Mouse (Mus musculus) c-Kit-positive CD71-positive TER-119-negative erythroid progenitor cells, embryonic 14.5 days (primary cell): Measurements from ENCODE around the gene Mms19.

Experiments
- DNase-seq: peaks from one replicate; pipeline ENCODE4 v3.0.0-alpha.2; 2013; ENCODE audit warnings: low read depth

Gene Mms19

DNA sequence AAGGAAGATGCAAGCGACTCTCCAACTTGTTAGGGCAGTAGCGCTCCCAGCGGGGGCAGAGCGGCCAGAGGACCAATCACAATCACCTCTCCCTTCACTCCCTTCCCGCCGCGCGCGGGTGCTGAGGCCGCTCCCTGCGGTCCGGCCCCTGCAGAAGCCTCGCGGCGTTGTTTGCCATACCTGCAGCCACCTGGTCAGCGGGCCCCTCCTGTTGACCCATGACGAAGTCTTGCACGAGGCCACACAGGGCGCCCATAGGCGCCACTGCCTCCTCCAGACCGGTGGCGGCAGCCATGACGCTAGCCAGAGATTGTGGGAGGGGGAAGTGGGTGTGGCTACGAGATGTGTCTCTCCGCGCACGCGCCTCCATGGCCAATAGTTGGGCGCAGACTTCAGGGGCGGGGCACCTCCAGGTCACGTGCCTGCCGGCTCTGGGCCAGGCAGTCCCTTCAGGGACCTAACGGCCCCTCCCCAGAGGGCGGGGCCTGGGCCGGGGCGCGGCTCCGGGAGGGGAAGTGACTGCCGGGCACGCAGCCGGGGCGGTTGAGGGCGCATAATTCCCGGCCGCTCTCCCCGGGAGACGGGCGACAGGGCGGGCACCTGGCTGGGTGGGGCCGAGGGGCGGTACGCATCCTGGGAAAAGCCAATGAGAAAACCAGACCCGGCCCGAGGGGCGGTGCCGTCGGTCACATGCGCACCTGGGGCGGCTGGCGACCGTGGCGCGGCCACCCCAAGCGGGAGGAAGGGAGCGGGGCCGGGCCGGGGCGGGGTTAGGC is at the start of gene Mms19:
Gene Mms19, minus strand, starts transcription at position 339 of the 776 bp plus-strand sequence.
- DNase-seq, result peak; percentile 98

DNA sequence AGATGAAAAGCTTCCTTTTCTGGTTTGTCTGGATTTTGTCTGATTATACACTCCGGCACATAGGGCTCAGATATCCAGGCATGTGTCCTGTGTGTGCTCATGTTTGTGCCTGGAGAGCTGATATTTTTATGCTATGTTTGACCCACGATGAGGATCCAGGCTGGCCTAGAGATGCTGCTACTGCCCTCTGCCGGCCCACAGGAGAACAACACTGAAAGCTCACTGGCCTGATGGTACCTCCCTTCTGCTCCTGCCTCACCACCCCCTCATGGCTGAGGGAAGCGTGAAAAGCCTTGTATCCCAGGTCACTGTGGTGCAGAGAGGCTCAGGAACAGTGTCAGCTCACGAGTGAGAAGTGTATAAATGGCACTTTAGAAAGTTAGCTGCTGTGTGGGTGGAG is 45.2 kb upstream of the Mms19 start:
- peak; percentile 53 for DNase-seq

DNA sequence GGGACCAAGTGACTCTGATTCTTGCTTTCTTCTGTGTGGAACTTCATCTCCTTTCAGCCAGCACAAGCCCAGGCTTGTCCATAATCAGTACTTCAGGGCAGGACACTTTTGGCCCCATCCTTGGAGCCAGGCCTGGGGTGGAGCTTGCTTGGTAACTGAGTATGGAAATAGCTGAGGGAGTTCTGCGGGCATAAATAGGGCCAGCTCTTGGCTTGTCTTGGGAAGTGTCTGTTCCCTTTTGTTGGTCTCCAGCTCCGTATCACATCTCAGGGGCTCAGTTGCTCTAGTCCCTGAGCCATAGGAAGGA is 41.5 kb upstream of the Mms19 start:
- DNase-seq, result no peak

DNA sequence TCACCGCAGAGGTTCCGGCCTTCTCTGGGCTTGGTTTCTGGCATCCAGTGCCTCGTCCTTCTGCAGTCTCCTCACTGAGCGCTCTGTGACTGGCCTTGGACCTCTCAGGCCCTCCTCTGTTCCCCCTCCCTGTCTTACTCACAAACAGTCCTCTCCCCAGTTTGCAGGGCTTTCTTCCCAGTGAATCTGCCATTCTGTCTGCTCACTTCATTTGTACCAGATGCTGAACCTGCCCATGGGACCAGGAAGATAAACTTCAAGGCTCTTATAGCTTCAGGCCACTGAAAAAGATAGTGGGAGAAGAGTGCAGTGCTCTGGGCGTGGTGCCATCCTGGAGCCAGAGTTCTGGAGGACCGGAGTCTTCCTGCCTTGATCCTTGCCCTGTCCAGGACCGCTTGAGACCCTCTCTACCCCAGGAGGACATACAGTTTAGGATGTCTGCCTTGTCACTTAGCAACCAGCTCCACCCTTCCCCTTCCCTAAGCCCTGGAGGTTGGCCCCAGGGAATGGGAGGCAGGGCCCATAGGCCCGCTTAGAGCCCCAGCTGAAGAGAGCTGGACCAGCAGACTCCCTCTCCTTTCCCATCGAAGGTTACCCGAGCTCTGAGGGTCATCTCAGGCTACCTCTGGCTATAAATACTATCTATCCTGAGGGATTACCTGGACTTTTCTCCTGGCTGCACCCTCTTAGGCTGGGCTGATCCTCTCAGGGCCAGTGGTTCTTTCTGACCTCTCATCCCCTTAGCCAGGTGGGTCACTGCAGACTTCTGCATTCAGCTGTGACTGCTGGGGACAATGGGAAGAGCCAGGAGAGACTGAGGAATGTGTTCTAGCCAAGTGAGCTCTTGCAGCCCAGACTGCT is 41.0 kb upstream of the Mms19 start:
- no peak for DNase-seq

DNA sequence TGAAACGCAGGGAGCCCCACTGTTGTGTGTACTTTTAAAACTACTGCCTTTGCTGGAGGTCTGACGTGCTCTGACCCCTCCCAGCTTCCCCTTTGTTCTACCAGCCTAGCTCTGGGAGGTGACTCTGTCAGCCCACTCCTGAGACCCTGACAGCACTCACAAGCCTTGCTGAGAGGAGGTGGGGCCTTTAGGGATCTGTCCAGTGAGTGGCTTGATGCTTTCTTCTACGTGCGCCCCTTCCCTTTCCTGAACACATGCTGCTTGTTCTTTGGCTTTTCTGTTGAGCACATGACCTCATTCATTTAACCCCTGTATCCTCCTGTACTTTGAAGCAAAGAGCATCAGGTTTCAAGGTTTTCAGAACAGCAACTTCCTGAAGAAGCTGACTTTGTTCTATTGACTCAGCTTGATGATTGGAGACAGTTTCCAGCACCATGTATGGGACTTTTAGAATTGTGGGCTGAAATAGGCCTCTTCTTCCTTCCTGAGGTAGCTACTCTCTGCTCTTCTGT is 38.1 kb upstream of the Mms19 start:
- no peak for DNase-seq

DNA sequence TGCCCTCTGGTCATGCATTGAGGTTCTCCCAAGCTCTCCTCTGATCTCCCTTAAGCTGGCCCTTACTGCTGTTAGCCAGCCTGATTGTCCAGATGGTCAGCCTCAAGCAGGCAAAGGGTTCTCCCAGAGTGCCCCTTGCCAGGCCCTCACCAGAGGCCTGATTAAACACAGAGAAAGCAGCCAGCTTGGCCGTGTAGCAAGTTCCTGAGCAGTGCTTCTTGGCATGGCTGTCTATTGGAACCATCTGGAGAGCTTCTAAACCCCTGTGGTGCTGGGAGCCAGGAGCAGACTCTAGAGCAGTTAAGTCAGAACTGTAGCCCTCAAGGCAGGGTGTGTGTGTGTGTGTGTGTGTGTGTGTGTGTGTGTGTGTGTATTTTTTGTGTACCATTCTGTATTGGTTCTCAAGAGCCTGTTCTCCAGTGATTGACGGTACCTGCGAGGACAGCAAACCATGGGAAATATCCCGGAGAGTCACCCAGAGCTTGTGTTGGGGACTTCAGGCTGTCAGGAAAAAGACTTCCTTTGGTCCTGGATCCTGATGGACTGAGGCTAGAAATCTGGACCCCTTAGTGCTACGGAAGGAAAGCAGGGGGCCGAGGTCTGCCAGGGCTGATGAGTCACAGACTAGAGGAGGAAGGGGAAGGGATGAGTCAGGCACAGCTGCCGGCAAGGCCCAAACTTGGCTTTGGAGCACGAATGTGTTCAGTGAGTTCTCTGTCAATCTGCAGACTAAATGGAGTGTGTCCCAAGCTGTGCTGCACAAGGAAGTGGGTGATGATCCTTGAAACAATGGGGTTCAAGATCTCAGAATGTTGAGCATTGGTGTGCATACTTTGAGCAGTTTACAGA is 36.7 kb upstream of the Mms19 start:
- no peak for DNase-seq

DNA sequence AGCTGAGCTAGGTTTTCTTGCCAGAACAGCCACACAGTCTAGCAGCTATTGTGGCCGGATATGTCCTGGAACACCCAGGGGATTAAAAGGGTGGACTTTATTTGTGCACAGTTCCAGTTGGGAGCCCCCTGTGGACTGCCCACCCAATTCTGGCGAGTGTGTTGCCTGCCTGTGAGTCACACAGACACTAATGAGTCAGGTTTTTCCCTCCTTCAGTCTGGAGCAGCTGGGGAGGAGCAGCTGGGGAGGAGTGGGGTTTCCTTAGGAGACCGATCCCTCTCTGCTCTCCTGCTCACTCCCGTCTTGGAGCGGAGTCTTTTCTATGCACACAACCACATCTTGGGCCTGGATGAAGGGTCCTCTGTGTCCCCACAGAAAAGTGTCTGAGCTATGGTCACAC is 35.9 kb upstream of the Mms19 start:
- no peak for DNase-seq

DNA sequence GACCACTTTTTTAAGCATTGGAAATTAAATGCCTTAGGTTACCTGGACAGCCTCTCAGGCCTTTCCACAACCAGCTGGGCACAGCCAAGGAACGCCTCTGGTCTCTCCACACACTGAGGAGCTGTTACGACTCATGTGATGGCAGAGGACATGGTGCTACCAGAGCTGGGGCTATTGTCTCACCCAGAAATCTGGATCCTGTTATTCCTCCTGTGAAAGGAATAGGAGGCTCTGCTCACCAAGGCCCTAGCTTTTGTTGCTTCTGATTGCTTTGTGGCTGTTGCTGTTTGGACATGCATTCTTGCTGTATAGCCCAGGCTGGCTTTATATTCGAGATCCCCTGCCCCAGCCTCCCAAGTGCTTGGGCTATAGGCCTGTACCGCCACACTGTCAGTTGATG is 35.3 kb upstream of the Mms19 start:
- no peak for DNase-seq

DNA sequence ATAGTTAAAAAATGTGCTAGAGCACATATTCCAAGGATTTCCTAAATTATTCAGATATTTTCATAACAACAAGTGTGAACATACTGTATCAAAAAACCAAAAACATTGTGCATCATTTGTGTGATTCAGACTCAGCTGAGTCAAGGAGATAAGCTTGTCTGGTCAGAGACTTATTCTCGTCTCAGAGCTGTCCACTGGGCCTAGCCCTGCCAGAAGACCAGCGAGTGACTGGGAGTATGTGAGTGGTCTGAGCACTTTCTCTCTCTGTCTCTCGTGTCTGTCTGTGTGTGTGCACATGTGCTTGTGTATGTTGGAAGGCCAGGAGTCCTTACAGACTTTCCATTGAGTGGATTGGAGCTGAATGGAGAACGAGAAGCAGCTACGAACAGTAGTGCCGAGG is 34.0 kb upstream of the Mms19 start:
- DNase-seq, result no peak

DNA sequence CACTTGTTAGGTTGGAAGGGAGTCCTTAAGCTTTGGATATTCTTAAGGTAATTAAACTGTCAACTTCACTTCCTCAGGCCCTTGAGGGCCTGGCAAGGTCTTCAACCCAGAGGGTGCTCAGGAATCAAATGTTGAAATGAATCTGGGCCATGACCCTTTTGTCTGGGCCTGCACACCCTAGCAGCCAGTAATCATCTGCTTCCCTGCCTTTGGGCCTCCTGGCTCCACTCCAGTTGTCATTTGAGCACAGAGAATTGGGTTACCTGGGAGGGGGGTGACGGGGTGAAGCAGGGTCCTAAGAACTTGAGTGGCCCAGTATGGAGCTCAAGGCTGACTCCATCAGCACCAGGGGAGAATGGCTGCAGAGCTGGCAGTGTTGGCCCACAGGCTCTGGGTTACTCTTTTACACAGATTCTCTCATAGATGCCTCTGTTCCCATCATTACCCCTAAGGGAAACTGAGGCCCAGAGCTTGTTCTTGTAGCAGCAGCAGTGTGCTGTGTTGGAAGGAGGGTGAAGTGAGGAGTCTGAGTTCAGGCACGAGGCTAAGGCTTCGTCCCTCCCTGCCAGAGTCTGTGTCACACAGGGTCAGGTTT is 33.4 kb upstream of the Mms19 start:
- DNase-seq, result no peak

DNA sequence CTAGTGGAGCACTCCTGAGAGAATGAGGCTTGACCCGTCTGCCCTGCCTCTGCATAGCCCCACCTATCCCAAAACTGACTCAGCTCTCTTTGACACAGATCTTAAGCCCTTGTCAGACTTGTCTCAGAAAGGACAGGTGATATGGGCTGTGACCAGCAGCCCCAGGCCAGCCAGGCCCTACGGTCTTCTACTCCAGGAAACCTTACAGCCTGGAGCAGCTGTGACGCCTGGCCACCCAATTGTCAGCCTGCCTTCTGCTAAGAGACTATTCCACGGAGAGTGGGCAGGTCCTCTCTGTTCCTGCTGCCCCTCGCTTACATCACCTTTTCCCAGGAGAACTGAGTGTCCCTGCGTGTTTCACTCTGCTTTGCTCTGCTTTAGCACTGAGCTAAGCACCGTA is 30.2 kb upstream of the Mms19 start:
- no peak for DNase-seq

DNA sequence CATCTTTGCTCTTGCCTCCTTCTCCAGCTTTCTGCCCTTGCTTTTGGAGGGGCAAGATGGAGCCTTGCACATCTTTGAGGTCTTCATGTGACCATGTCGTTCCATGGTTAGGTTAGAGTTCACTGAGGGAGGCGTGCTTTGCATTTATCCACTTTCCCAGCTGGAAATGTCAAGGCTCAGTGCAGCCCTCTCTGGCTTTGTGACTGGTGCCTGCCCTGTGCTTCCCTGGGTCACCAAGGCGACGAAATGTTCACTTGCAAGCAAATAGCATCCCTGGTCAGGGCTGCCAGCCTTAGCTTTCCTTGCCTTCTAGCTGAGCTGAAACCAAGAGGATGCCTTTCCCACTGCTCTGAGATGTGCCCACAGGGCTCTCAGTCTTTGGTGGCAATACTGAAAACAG is 29.5 kb upstream of the Mms19 start:
- DNase-seq, result no peak

DNA sequence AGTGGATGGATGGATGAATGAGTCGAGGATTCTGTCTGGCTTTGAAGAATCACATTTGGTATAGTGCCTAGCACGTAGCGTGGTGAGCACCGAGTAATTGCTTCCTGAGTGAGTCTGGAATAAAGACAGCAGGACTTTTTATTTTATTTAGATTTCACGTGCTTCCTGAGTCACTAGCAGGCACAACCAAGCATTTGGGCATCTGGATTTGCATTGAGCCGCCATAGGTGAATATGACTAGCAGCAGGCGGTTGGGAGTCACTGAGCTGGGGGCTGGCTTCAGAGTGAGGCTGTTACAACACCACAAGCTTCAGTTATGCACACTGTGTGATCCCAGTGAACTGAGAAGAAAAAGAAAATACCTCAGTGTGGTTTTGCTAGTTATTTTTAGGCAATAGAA is 28.1 kb upstream of the Mms19 start:
- DNase-seq, result no peak

DNA sequence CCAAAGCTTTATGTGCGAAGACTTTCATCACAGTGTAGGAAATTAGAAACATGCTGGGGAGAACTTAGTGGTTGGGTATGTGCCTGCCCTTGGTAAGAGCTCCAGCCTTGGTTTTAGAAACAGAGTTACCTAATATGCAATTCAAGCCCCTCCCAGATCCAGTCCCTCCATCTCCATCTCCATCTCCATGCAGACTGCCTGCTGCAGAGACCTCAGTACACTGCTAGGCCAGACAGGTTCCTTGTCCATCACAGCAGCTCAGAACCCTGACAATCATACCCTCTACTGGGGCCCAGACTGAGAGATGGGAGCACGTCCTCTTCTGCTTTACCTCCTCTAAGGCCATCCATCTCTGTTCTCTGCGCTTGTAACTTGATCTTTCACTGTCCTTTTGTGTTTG is 27.6 kb upstream of the Mms19 start:
- no peak for DNase-seq

DNA sequence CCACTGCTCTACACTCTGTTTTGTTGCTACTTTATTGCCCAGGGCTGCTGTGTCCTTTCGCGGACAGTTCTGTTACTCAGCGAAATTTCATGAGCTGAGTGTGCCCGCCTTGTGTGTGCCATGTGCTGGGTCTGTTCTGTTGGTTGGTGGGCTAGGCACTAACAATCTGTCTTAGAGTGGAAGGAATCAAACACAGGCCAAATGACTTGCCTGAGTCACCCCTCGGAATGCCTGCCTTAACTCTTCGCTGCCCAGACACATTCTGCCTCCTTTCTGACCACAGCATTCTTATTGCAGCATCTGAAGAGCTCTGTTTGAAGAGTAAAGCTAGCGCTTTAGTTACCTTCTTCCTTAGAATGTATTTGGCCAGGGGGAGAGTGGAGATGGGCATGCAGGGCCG is 25.6 kb upstream of the Mms19 start:
- no peak for DNase-seq

DNA sequence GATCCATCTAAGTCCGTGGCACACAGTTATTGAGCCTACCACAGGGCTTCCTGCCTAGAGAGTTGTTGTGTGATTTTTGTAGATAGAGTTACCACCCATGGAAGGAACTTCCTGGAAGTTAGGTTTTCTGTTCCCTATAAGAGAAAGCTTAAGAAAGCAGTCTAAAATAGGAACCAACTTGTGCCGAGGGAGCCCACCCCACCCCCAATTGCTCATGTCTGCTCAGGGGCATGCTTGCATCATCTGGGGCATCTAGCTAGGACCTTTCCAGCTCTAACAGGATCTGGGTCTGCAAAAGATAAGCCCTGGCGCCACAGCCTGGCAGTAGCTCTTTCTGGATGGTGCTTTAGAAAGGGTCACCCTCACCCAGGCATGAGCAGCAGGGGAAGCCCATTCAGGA is 24.7 kb upstream of the Mms19 start:
- DNase-seq, result no peak

DNA sequence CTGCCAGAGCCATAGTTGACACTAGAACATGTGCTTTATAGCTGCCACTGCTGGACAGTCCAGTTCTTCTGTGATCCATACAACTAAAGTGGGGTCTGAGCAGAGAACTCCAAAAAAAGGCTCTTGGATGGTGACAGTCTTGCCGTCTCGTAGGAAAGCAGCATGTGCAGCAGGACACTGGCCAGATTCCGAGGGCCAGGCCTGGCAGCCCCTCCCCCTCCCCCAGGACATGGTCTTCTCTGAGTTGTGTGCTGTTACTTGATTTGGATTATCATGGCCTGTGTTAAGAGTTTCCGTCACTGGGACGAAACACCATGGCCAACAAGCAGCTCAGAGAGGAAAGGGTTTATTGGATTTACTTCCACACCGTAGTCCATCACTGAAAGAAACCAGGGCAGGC is 23.3 kb upstream of the Mms19 start:
- DNase-seq, result no peak

DNA sequence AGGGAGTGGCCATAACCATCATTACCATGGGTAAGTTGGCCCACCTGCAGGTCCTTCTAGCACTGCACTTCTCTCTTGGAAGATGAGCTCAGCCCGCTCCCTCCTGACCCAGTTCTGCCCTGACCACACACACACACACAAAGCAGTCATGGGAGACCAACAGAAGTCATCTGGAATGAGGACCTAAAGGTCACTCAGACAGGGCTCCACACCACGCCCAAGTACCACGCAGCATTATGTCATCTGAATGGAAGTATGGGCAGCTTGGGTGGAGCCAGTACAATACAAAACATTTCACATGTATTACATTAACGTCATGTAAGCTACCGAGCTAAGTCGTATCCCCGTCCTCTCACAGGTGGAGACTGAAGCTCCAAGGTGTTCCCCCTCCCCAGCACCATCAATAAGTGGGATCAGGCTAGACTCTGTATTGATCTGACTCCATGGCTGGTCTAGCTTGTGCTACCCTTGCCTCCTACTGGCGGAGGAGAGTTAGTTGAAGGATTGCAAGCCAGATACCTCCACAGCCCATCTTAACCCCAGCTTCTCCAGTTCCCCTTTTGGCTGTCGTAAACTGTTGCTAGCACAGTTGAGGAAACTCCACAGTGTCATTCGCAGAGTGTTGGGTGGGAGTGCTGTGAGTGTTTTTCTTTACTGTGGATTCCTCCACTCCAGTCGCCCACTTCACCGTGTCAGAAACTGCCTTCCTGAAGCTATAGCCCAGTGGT is 20.5 kb upstream of the Mms19 start:
- DNase-seq, result no peak

DNA sequence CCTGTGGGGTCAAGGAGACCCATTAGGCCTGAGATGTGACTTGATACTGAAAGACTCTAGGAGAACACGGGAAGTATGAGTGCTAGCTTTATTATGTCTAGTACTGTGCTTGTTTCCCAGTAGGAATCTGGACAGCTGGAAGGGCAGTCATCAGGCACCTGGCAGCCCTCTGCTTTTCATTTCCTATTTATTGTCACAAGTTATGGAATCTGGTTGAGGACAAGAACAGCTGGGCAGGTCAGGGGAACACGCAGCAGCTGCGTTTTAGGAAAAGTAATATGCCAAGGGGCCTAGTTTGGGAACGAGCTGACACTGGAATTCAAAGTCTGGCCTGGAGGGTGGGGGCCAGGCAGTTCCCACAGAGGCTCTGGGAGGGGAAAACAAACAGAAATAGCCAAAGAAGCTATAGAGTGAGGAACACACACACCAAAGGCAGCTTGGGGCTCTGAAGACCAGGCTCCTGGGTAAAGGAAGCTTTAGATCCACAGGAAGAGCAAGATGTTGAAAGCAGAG is 19.5 kb upstream of the Mms19 start:
- no peak for DNase-seq

DNA sequence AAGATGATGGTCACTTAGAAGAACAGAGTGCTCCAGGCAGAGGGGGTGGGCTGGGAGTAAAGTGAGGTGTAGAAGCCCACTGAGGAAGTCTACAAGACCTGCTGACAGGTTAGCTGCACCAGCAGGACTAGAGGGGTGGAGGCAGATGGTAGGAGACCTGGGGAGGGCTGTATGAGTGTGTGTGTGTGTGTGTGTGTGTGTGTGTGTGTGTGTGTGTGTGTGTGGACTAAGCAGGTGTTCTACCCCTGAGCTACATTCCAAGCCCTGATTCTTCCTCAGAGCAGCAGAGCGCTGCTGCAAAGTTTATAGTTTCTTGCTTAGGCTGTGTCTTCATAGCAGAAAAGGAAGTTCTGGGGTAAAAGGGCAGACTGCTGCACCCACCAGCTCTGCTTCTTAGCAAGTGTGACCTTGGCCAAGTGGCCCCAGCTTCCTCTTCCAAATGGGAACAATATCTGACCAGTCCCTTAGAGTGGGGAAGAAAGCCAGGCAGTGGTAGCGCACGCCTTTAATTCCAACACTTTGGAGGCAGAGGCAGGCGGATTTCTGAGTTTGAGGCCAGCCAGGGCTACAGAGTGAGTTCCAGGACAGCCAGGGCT is 18.8 kb upstream of the Mms19 start:
- no peak for DNase-seq
